Mouse (Mus musculus) embryonic fibroblast, embryonic 13.5 days (primary cell): Measurements from ENCODE around the gene March10. TPM values are rescaled to one million over a fixed set of nuclear protein-coding genes. Genes with fewer than 3 reads are reported as not detected.

ENCODE experiments used
- H3K27ac ChIP-seq: 2 replicates; pipeline ENCODE4 v1.5.1; 2012; ENCODE audit warnings: low read length, control low read depth, inconsistent platforms; ENCODE audit not compliant: insufficient read depth
- H3K4me1 ChIP-seq: 2 replicates; pipeline ENCODE4 v1.6.1; 2011; ENCODE audit warnings: low read length; ENCODE audit not compliant: control insufficient read depth, insufficient read depth
- H3K4me3 ChIP-seq: 2 replicates; pipeline ENCODE4 v1.5.1; 2011; ENCODE audit warnings: mild to moderate bottlenecking, control low read depth, low read length; ENCODE audit not compliant: insufficient read depth
- CTCF ChIP-seq: IDR thresholded peaks from 2 replicates; pipeline ENCODE4 v1.5.1; 2011; ENCODE audit warnings: mild to moderate bottlenecking, control low read depth, low read length, moderate library complexity, borderline replicate concordance; ENCODE audit not compliant: insufficient read depth
- POLR2A ChIP-seq: IDR thresholded peaks from 2 replicates; pipeline ENCODE4 v1.6.1; 2011; ENCODE audit warnings: low read depth, mild to moderate bottlenecking, control low read depth, low read length, moderate library complexity
- polyA plus RNA-seq: library from polyadenylated mRNA; stranded (reverse); fragments of >200 nt; gene quantifications from 2 replicates; pipeline ENCODE4 v1.2.4, GENCODE M21; 2011; ENCODE audit warnings: low read depth; ENCODE audit not compliant: missing spikeins, insufficient read length

The March10 gene
- polyA plus RNA-seq, 1 experiment = not detected

DNA sequence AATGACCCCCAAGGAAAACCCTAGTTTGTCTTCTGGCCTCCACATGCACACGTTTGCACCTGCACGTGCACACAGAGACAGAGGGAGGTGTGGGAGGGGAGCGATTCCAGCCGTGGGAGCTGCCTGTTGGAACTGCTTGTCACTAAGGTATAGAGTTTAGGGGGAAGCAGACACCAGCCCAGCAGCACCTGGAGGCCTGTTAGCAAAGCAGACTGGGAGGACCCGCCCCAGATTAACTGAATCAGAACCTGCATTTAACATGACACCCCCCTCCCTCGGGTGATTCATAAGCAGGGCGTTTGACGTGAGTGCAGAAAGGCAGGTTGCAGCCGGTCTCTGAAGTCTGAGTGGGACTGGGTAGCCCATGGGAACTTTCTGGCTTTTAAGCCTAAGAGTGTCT, 126.6 kb downstream of the March10 start:
- Histone ChIP-seq H3K4me1 (0 out of 2 replicates have a peak, but pooled peaks cover 4% of the 10 kb centered on the region), H3K4me3 (no peak overlapping the region), H3K27ac (no peak overlapping the region)
- TF ChIP-seq POLR2A (no peak), CTCF (no peak)

- Histone ChIP-seq H3K4me1 (peaks cover 6% of the 10 kb centered on the region; the same call in 1 of the 2 replicates), H3K27ac (no peak overlapping the region), H3K4me3 (no peak overlapping the region)
- TF ChIP-seq CTCF (no peak), POLR2A (no peak)
Measured at GRCm38 (mm10) chr11:105327101-105327500, 129.4 kb downstream of the March10 start.

- H3K4me1 ChIP-seq = peaks cover 2% of the 10 kb centered on the region; the same call in 1 of the 2 replicates
- H3K4me3 ChIP-seq = no peak overlapping the region
- TF ChIP-seq CTCF (no peak), POLR2A (no peak)
- H3K27ac ChIP-seq = no peak overlapping the region
Measured at GRCm38 (mm10) chr11:105323530-105323929, 133.0 kb downstream of the March10 start.

DNA sequence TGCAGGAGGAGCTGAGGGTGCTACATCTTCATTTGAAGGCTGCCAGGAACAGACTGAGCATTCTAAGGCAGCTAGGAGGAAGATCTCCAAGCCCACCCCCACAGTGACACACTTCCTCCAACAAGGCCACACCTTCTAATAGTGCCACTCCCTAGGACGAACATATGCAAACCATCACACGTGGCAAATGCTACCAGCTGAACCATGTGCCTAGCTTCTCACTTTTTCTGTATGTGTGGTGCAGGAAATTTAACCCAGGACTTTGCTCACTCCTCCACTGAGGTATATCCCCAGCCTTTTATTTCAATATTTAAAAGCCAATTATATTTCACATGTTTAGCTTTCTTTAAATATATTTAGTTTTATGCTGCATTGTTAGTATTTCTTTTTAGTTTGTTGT, 135.4 kb downstream of the March10 start:
- Histone ChIP-seq H3K27ac (no peak overlapping the region), H3K4me1 (peaks cover 2% of the 10 kb centered on the region; the same call in 1 of the 2 replicates), H3K4me3 (no peak overlapping the region)
- no peak for TF ChIP-seq CTCF
- TF ChIP-seq POLR2A = no peak

DNA sequence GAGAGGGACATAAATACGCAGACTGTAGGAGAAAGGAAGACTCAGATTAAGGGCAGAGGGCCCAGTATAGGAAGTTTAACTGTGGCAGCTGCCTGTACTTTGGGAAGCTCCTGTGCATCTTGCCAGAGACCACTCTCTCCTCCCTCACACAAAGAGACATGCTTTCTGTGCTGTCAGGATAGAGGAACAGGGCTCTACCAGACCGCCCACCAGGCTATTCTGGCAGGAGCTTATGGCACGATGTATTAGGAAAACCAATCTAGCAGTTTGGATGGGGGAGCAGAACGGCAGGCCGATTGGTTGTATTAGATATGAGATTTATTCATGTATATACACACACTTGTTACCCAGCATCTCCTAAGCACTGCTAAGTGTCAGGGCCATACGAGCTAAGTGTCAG, 138.8 kb downstream of the March10 start:
- no peak for TF ChIP-seq POLR2A
- no peak for TF ChIP-seq CTCF
- H3K4me3 ChIP-seq = no peak overlapping the region
- no peak overlapping the region for H3K27ac ChIP-seq
- H3K4me1 ChIP-seq = peaks cover 28% of the 10 kb centered on the region

- Histone ChIP-seq H3K27ac (0 out of 2 replicates have a peak overlapping the region, but pooled peaks have one; percentile 28), H3K4me1 (peaks cover 36% of the 10 kb centered on the region)
- TF ChIP-seq CTCF = no peak
- TF ChIP-seq POLR2A = no peak
Measured at GRCm38 (mm10) chr11:105316121-105316520, 140.4 kb downstream of the March10 start.

DNA sequence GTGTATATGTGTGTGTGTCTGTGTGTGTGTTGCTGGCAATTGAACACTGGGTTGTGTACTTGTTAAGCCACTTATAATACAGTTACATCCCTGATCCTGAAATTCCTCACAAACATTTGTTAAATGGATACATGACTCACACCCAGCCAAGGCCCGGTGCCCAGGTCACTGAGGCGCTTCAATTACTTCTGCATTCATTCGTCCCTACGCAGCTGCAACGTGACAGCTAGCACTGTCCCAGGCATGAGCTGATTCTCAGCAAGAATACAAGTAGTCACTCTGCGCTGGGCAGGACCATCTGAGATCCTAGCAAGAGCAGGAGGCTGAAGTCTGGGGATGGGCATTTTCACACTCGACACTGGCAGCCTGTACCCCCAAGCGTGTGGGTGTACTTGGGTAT, 141.2 kb downstream of the March10 start:
- Histone ChIP-seq H3K27ac (peak overlapping the region; percentile 32; the same call in 1 of the 2 replicates), H3K4me3 (no peak overlapping the region), H3K4me1 (peaks cover 36% of the 10 kb centered on the region)
- TF ChIP-seq POLR2A (no peak), CTCF (no peak)

More at GRCm38 (mm10) chr11:105316121-105316520, 140.4 kb downstream of the March10 start:
- no peak overlapping the region for H3K4me3 ChIP-seq

DNA sequence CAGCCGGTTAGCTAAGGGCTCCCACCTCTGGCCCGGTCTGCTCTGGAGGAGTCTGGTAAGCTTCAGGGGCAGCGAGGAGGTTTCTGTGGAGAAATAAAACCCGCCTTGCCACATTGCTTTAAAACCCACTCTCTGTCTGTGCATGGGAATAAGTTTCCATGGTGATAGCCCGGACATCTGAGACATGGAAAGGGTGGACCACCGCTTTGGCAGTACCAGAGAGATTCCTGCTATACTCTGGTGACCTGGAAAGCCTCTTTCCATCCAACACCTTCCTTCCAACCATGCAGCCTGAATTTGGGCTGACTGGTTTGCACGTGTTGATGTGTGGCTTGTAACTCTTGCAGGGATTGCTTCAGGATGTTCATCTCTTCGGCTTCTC, 142.9 kb downstream of the March10 start:
- H3K27ac ChIP-seq = peak overlapping the region; percentile 88
- H3K4me1 ChIP-seq = peaks cover 36% of the 10 kb centered on the region
- TF ChIP-seq CTCF (no peak), POLR2A (no peak)
- H3K4me3 ChIP-seq = no peak overlapping the region

GRCm38 (mm10) chr11:105312972-105313632, 143.4 kb downstream of the March10 start:
- peaks cover 36% of the 10 kb centered on the region for H3K4me1 ChIP-seq
- TF ChIP-seq CTCF = no peak
- TF ChIP-seq POLR2A = no peak
- H3K4me3 ChIP-seq = no peak overlapping the region
- H3K27ac ChIP-seq = peak overlapping the region; percentile 89

DNA sequence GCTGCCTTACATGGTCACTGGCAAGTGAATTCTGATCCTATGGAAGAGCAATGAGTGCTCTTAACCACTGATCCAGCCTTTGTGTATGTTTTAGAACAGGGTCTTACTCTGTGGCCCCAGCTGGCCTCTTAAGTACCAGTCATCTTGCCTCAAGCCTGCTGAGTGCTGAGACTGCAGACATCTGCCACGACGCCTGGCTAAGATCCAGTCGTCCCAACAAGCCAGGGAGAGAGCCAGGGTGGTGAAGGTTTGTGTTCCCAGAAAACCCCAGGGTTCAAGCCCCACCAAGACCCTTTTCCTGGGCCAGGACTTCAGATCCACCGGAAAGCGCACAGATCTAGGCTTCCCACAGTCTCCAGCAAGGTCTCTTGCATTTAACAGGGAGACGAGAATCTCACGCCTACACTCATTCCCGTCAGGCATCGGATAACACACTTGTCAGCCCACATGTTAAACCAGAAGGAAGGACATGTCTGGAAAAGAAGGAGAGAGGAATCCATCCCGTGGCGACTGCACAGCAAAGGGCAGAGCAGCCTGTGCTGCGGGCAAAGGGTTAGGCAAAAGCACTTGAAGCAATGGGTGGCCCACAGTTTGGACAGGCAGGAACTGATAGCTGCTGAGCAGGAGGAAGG, 144.1 kb downstream of the March10 start:
- H3K27ac ChIP-seq = peak overlapping the region; percentile 89
- no peak overlapping the region for H3K4me3 ChIP-seq
- TF ChIP-seq POLR2A (no peak), CTCF (no peak)
- H3K4me1 ChIP-seq = peaks cover 36% of the 10 kb centered on the region
